ENCODE assay signal across 8 mouse cellular contexts in the genomic region with DNA sequence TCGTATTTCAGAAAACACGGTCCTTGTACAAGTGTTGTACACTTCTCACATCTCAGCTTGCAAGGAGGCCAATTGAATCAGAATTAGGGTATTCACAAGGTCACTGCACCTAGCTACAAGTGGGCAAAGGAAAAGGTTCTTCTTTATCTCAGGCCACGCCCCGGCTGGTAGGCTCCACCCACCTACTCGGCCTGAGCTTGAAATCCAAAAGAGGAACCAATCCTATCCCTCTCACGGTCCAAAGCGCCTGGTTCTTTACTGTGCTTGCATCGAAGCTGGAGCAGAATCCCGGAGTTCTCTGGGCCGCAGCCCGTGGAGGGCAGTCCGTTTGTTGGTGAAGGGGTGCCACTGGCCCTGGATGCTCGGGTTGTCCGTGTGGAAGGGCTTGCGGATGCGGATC. TPM values are rescaled to one million over a fixed set of nuclear protein-coding genes. Genes with fewer than 3 reads are reported as not detected.
A peak's percentile ranks its signal among the peaks of the same experiment; 100 is the strongest.
DNase-seq lines count a peak whose midpoint lies in the region; ATAC-seq lines count a peak whose summit lies in the region.

A gene (plus strand): TSS at position 220 of the 400 bp plus-strand sequence.

- peak within 1 kb of the TSS; percentile 88 for H3K4me2 ChIP-seq in intestine, embryonic 16.5 days (ENCODE audit: low read depth, low read length)
- peak within 1 kb of the TSS; percentile 96 for H3K4me2 ChIP-seq in limb, embryonic 13.5 days (replicated peaks)
- peak within 1 kb of the TSS; percentile 95 for H3K4me2 ChIP-seq in midbrain, embryonic 14.5 days (ENCODE audit: low read length)

- WGBS in intestine, embryonic 16.5 days = 10% methylated on average over 16 of the region's 16 CpGs
- WGBS in limb, embryonic 13.5 days = 11% methylated on average over 16 of the region's 16 CpGs
- WGBS in midbrain, embryonic 14.5 days = 11% methylated on average over 16 of the region's 16 CpGs

- H3K9me3 ChIP-seq in intestine, embryonic 16.5 days (ENCODE audit: control insufficient read depth, low read length) = no peaks in the 10 kb centered on the region
- H3K9me3 ChIP-seq in limb, embryonic 13.5 days = no peaks in the 10 kb centered on the region
- H3K9me3 ChIP-seq in midbrain, embryonic 14.5 days (ENCODE audit: control insufficient read depth, low read length) = no peaks in the 10 kb centered on the region

- peak; percentile 58 to 59 for DNase-seq in cerebellum, postnatal 10 days
- no peak for DNase-seq in cerebellum, adult 11 months
- DNase-seq in c-Kit-positive CD71-negative TER-119-negative erythroid progenitor cells, embryonic 14.5 days (ENCODE audit: low read depth) = peak; percentile 82
- DNase-seq in gastrocnemius, postnatal 4 days (ENCODE audit: low spot score in 2 of 2) = no peak
- peak; percentile 36 for DNase-seq in midbrain, embryonic 14.5 days
- DNase-seq in testis, postnatal 14 days (ENCODE audit: low spot score) = peak; percentile 57

- peak within 1 kb of the TSS; percentile 69 for H3K9ac ChIP-seq in intestine, embryonic 16.5 days (ENCODE audit: low read depth, low read length)
- peak within 1 kb of the TSS; percentile 84 for H3K9ac ChIP-seq in limb, embryonic 13.5 days
- peak within 1 kb of the TSS; percentile 76 for H3K9ac ChIP-seq in midbrain, embryonic 14.5 days (replicated peaks; ENCODE audit: low read length)

- H3K4me3 ChIP-seq in intestine, embryonic 16.5 days (ENCODE audit: low read length) = peak within 1 kb of the TSS; percentile 68
- H3K4me3 ChIP-seq in limb, embryonic 13.5 days = peak within 1 kb of the TSS; percentile 97
- H3K4me3 ChIP-seq in midbrain, embryonic 14.5 days (replicated peaks; ENCODE audit: low read depth, low read length) = peak within 1 kb of the TSS; percentile 92

- peak; percentile 30 for ATAC-seq in intestine, embryonic 16.5 days
- ATAC-seq in limb, embryonic 13.5 days (ENCODE audit: low FRiP score, low read depth) = no peak
- ATAC-seq in midbrain, embryonic 14.5 days (ENCODE audit: low FRiP score, low TSS enrichment) = no peak

- H3K27me3 ChIP-seq in intestine, embryonic 16.5 days (replicated peaks; ENCODE audit: control insufficient read depth, insufficient read depth, low read length) = no peaks in the 10 kb centered on the region
- no peaks in the 10 kb centered on the region for H3K27me3 ChIP-seq in limb, embryonic 13.5 days
- no peaks in the 10 kb centered on the region for H3K27me3 ChIP-seq in midbrain, embryonic 14.5 days (ENCODE audit: control insufficient read depth, insufficient read depth, low read length)

- H3K4me1 ChIP-seq in intestine, embryonic 16.5 days (ENCODE audit: control insufficient read depth, insufficient read depth, low read length) = peaks cover 19% of the 10 kb centered on the region
- H3K4me1 ChIP-seq in limb, embryonic 13.5 days = peaks cover 20% of the 10 kb centered on the region
- peaks cover 18% of the 10 kb centered on the region for H3K4me1 ChIP-seq in midbrain, embryonic 14.5 days (ENCODE audit: control insufficient read depth, insufficient read depth, low read length)

- peaks cover 19% of the 10 kb centered on the region for H3K36me3 ChIP-seq in intestine, embryonic 16.5 days (ENCODE audit: control insufficient read depth, insufficient read depth, low read length)
- H3K36me3 ChIP-seq in limb, embryonic 13.5 days = peaks cover 64% of the 10 kb centered on the region
- H3K36me3 ChIP-seq in midbrain, embryonic 14.5 days (ENCODE audit: control insufficient read depth, insufficient read depth, low read length) = peaks cover 50% of the 10 kb centered on the region

- peak within 1 kb of the TSS; percentile 82 for H3K27ac ChIP-seq in intestine, embryonic 16.5 days (ENCODE audit: low read length)
- peak within 1 kb of the TSS; percentile 70 for H3K27ac ChIP-seq in limb, embryonic 13.5 days
- H3K27ac ChIP-seq in midbrain, embryonic 14.5 days (replicated peaks; ENCODE audit: low read depth, low read length) = peak within 1 kb of the TSS; percentile 77

RNA-seq across cellular contexts. Expression of the gene that starts here (rescaled TPM):
- 10 to 100 TPM; 14.6 to 14.9 TPM for total RNA-seq in gastrocnemius, postnatal 4 days (2021)
- 19.8 and 21.0 TPM in 2 replicates for polyA plus RNA-seq in intestine, embryonic 16.5 days (2015; fragmentation: Nextera tagmentation; extraction: Ambion mirVana)
- polyA plus RNA-seq in limb, embryonic 13.5 days (2015; fragmentation: Nextera tagmentation; extraction: Ambion mirVana) = 22.7 and 24.1 TPM in 2 replicates
- 9.7 and 10.3 TPM in 2 replicates for polyA plus RNA-seq in midbrain, embryonic 14.5 days (2014; fragmentation: Nextera tagmentation; extraction: Ambion mirVana)

Comparison
In these comparisons a context has a peak if more than half of its experiments do, and no peak if none do; other contexts are left out.
1. DNase-seq: peak in cerebellum, postnatal 10 days (2 of 2), c-Kit-positive CD71-negative TER-119-negative erythroid progenitor cells, embryonic 14.5 days (single experiment), midbrain, embryonic 14.5 days (single experiment) and testis, postnatal 14 days (single experiment); none in cerebellum, adult 11 months (single experiment) and gastrocnemius, postnatal 4 days (0 of 2).
2. Peak in every context shown above with its lines, with median percentiles within 50 percentile points of each other: H3K27ac ChIP-seq, H3K4me2 ChIP-seq, H3K4me3 ChIP-seq and H3K9ac ChIP-seq.